Mouse (Mus musculus): Measurements from ENCODE around the gene Hmx1. TPM values are rescaled to one million over a fixed set of nuclear protein-coding genes. Genes with fewer than 3 reads are reported as not detected.

The Hmx1 gene
- total and polyA plus RNA-seq, 2 experiments from 2014 or later = not detected

GRCm38 (mm10) chr5:35397642-35398309, 8.9 kb downstream of the Hmx1 start:
- H3K27me3 ChIP-seq (ENCODE audit: insufficient read depth, low read length) = peaks cover 90% of the 10 kb centered on the region
- no peaks in the 10 kb centered on the region for H3K9me3 ChIP-seq (ENCODE audit: low read length)
- ATAC-seq (no peak), DNase-seq (ENCODE audit: low spot score) (no peak)
- H3K4me2 ChIP-seq (ENCODE audit: low read depth, low read length) = no peak overlapping the region
- no peaks in the 10 kb centered on the region for H3K36me3 ChIP-seq (ENCODE audit: insufficient read depth, low read length)
- H3K27ac ChIP-seq = no peak overlapping the region
- H3K4me1 ChIP-seq (ENCODE audit: insufficient read depth, low read length) = 0 out of 2 replicates have a peak, but pooled peaks cover 7% of the 10 kb centered on the region
- H3K9ac ChIP-seq (replicated peaks; ENCODE audit: low read length) = no peak overlapping the region
- TF ChIP-seq CTCF (IDR thresholded peaks at IDR 0.05; ENCODE audit: low read depth) = no peak
- peak overlapping the region; percentile 10; the same call in 1 of the 2 replicates for H3K4me3 ChIP-seq (ENCODE audit: low read length)
- WGBS = 1% methylated on average over 47 of the region's 52 CpGs

- peaks cover 90% of the 10 kb centered on the region for H3K27me3 ChIP-seq (ENCODE audit: insufficient read depth, low read length)
- no peak overlapping the region for H3K4me3 ChIP-seq (ENCODE audit: low read length)
- no peak for TF ChIP-seq CTCF (IDR thresholded peaks at IDR 0.05; ENCODE audit: low read depth)
- DNase-seq (ENCODE audit: low spot score) (no peak), ATAC-seq (no peak)
- H3K9me3 ChIP-seq (ENCODE audit: low read length) = no peaks in the 10 kb centered on the region
- 2% methylated on average over 14 of the region's 14 CpGs for WGBS
- no peak overlapping the region for H3K4me2 ChIP-seq (ENCODE audit: low read depth, low read length)
- H3K9ac ChIP-seq (replicated peaks; ENCODE audit: low read length) = no peak overlapping the region
- no peaks in the 10 kb centered on the region for H3K36me3 ChIP-seq (ENCODE audit: insufficient read depth, low read length)
- H3K27ac ChIP-seq = no peak overlapping the region
- H3K4me1 ChIP-seq (ENCODE audit: insufficient read depth, low read length) = 0 out of 2 replicates have a peak, but pooled peaks cover 7% of the 10 kb centered on the region
These were observed 9.5 kb downstream of the Hmx1 start for GRCm38 (mm10) chr5:35398310-35398910.

GRCm38 (mm10) chr5:35399061-35399460, 10.2 kb downstream of the Hmx1 start:
- Histone ChIP-seq H3K9ac (replicated peaks; ENCODE audit: low read length) (no peak overlapping the region), H3K36me3 (ENCODE audit: insufficient read depth, low read length) (no peaks in the 10 kb centered on the region), H3K27ac (no peak overlapping the region), H3K4me1 (ENCODE audit: insufficient read depth, low read length) (0 out of 2 replicates have a peak, but pooled peaks cover 7% of the 10 kb centered on the region), H3K4me2 (ENCODE audit: low read depth, low read length) (no peak overlapping the region), H3K9me3 (ENCODE audit: low read length) (no peaks in the 10 kb centered on the region), H3K4me3 (ENCODE audit: low read length) (no peak overlapping the region), H3K27me3 (ENCODE audit: insufficient read depth, low read length) (peaks cover 87% of the 10 kb centered on the region)
- DNase-seq (ENCODE audit: low spot score) (no peak), ATAC-seq (no peak)
- no peak for TF ChIP-seq CTCF (IDR thresholded peaks at IDR 0.05; ENCODE audit: low read depth)
- WGBS = 4% methylated on average over 7 of the region's 7 CpGs

- Histone ChIP-seq H3K4me1 (ENCODE audit: insufficient read depth, low read length) (0 out of 2 replicates have a peak, but pooled peaks cover 7% of the 10 kb centered on the region), H3K27me3 (ENCODE audit: insufficient read depth, low read length) (peaks cover 86% of the 10 kb centered on the region), H3K9me3 (ENCODE audit: low read length) (no peaks in the 10 kb centered on the region), H3K9ac (replicated peaks; ENCODE audit: low read length) (no peak overlapping the region), H3K27ac (no peak overlapping the region), H3K36me3 (ENCODE audit: insufficient read depth, low read length) (no peaks in the 10 kb centered on the region), H3K4me3 (ENCODE audit: low read length) (no peak overlapping the region), H3K4me2 (ENCODE audit: low read depth, low read length) (no peak overlapping the region)
- no peak for TF ChIP-seq CTCF (IDR thresholded peaks at IDR 0.05; ENCODE audit: low read depth)
- no peak for ATAC-seq
- 1% methylated on average over 44 of the region's 48 CpGs for WGBS
- no peak for DNase-seq (ENCODE audit: low spot score)
These were observed 10.9 kb downstream of the Hmx1 start for GRCm38 (mm10) chr5:35399704-35400320.

- TF ChIP-seq CTCF (IDR thresholded peaks at IDR 0.05; ENCODE audit: low read depth) = no peak
- Histone ChIP-seq H3K27ac (no peak overlapping the region), H3K4me1 (ENCODE audit: insufficient read depth, low read length) (0 out of 2 replicates have a peak, but pooled peaks cover 7% of the 10 kb centered on the region), H3K4me2 (ENCODE audit: low read depth, low read length) (no peak overlapping the region), H3K27me3 (ENCODE audit: insufficient read depth, low read length) (peaks cover 72% of the 10 kb centered on the region), H3K9me3 (ENCODE audit: low read length) (no peaks in the 10 kb centered on the region), H3K36me3 (ENCODE audit: insufficient read depth, low read length) (no peaks in the 10 kb centered on the region), H3K9ac (replicated peaks; ENCODE audit: low read length) (no peak overlapping the region), H3K4me3 (ENCODE audit: low read length) (no peak overlapping the region)
- ATAC-seq (no peak), DNase-seq (ENCODE audit: low spot score) (no peak)
- under 1% methylated on average over 8 of the region's 8 CpGs for WGBS
These were observed 12.3 kb downstream of the Hmx1 start for GRCm38 (mm10) chr5:35401240-35401639.

- no peak for TF ChIP-seq CTCF (IDR thresholded peaks at IDR 0.05; ENCODE audit: low read depth)
- Histone ChIP-seq H3K4me1 (ENCODE audit: insufficient read depth, low read length) (no peaks in the 10 kb centered on the region), H3K4me2 (ENCODE audit: low read depth, low read length) (no peak overlapping the region), H3K4me3 (ENCODE audit: low read length) (no peak overlapping the region), H3K36me3 (ENCODE audit: insufficient read depth, low read length) (no peaks in the 10 kb centered on the region), H3K27ac (no peak overlapping the region), H3K9me3 (ENCODE audit: low read length) (no peaks in the 10 kb centered on the region), H3K9ac (replicated peaks; ENCODE audit: low read length) (no peak overlapping the region), H3K27me3 (ENCODE audit: insufficient read depth, low read length) (peaks cover 18% of the 10 kb centered on the region)
- DNase-seq (ENCODE audit: low spot score) = no peak
- ATAC-seq = no peak
- WGBS = 52% methylated on average over 9 of the region's 9 CpGs
These were observed 18.6 kb downstream of the Hmx1 start for GRCm38 (mm10) chr5:35407411-35407930.
